Comparison of ENCODE assay signal across 8 mouse cellular contexts in the genomic region with DNA sequence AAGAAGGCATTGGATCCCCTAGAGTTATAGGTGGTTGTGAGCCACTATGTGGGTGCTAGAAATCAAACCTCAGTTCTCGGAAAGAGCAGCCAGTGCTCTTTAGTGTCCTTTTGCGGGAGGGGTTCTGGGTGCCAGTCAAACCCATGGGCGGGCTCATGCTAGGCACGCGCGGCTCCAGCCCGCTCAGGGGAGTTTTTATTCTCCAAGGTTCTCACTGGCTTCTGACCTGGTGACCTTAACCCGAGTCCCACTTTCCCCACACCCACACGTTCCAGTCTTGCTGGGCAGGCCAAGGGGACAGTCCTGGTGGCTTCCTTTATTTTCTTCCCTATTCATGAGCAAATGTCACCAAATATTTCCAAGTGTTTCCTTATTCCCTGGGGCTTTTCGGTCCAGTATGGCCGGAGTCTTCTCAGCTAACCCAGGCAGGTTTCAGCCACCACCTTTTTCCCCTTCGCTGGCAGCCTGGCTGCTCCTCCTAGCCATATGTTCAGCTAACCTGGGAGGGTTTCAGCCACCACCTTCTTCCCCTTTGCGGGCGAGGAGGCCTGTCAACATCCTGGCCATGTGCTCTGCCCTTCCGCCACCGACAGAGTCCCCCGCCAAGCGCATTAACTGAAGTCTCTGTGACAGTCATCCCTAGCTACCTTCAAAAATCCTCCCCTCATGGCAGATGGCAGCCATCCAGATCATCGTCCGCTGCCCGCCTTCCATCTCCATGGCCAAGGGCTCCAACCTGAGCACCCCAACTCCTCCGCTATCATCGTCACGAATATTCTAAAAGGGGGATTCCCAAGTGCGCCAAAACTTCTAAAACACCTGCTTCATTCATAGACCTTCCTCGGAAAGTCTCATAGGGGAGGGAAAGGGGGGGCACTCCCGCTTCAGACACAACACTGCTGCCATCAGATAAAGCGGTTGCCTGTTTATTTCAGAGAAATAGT.
DNase-seq lines count a peak whose midpoint lies in the region; ATAC-seq and TF ChIP-seq lines count a peak whose summit lies in the region.

No protein-coding gene starts in this region.

- no peak overlapping the region for H3K4me2 ChIP-seq in forebrain, embryonic 12.5 days
- no peak overlapping the region for H3K4me2 ChIP-seq in midbrain, embryonic 13.5 days (replicated peaks)
- H3K4me2 ChIP-seq in stomach, postnatal 0 days (replicated peaks; ENCODE audit: low read depth), result no peak overlapping the region

- TF ChIP-seq CTCF in bone marrow, adult 2 months (IDR thresholded peaks at IDR 0.05; ENCODE audit: control insufficient read depth, insufficient read depth, low read length), result no peak
- no peak for TF ChIP-seq CTCF in stomach, postnatal 0 days (IDR thresholded peaks at IDR 0.05; ENCODE audit: low read depth)

- ATAC-seq in erythroid progenitor cell, adult 5-6 weeks (replicated peaks; ENCODE audit: low FRiP score, poor library complexity, severe bottlenecking), result peak; percentile 64
- no peak for ATAC-seq in forebrain, embryonic 12.5 days (ENCODE audit: low FRiP score)
- ATAC-seq in midbrain, embryonic 13.5 days, result no peak
- ATAC-seq in stomach, postnatal 0 days (ENCODE audit: low FRiP score, low TSS enrichment), result no peak

- peak; percentile 89 for DNase-seq in CD4-positive, CD25-positive, alpha-beta regulatory T cell, adult 2 months (ENCODE audit: low read depth, low spot score)
- peak; percentile 86 for DNase-seq in naive thymus-derived CD4-positive, alpha-beta T cell, adult 2 months (ENCODE audit: low read depth)
- DNase-seq in gastrocnemius, adult 18-20 months (ENCODE audit: low spot score), result no peak
- no peak for DNase-seq in stomach, postnatal 0 days (ENCODE audit: low spot score)

- H3K27ac ChIP-seq in bone marrow, adult 2 months (ENCODE audit: control insufficient read depth, insufficient read depth, low read depth, low read length, poor library complexity), result peak overlapping the region; percentile 71
- no peak overlapping the region for H3K27ac ChIP-seq in forebrain, embryonic 12.5 days
- H3K27ac ChIP-seq in midbrain, embryonic 13.5 days, result no peak overlapping the region
- no peak overlapping the region for H3K27ac ChIP-seq in stomach, postnatal 0 days (replicated peaks)

- peak; percentile 37; the same call in 1 of the 2 replicates for TF ChIP-seq POLR2A in bone marrow, adult 2 months (IDR thresholded peaks at IDR 0.05; ENCODE audit: borderline replicate concordance, control insufficient read depth, low read depth, low read length)

- WGBS in bone marrow, adult 2 months, result 3% methylated on average over 28 of the region's 28 CpGs
- 90% methylated on average over 28 of the region's 28 CpGs for WGBS in forebrain, embryonic 12.5 days
- WGBS in midbrain, embryonic 13.5 days, result 88% methylated on average over 28 of the region's 28 CpGs
- 85% methylated on average over 28 of the region's 28 CpGs for WGBS in stomach, postnatal 0 days

- H3K36me3 ChIP-seq in forebrain, embryonic 12.5 days (replicated peaks), result peaks cover 7% of the 10 kb centered on the region; the same call in 1 of the 2 replicates
- H3K36me3 ChIP-seq in midbrain, embryonic 13.5 days, result peaks cover 13% of the 10 kb centered on the region
- H3K36me3 ChIP-seq in stomach, postnatal 0 days (ENCODE audit: control insufficient read depth, insufficient read depth, low read length), result peaks cover 12% of the 10 kb centered on the region; the same call in 1 of the 2 replicates

- no peaks in the 10 kb centered on the region for H3K27me3 ChIP-seq in forebrain, embryonic 12.5 days
- H3K27me3 ChIP-seq in midbrain, embryonic 13.5 days, result no peaks in the 10 kb centered on the region
- H3K27me3 ChIP-seq in stomach, postnatal 0 days (ENCODE audit: control insufficient read depth, insufficient read depth, low read length), result no peaks in the 10 kb centered on the region

- H3K9me3 ChIP-seq in forebrain, embryonic 12.5 days, result no peaks in the 10 kb centered on the region
- no peaks in the 10 kb centered on the region for H3K9me3 ChIP-seq in midbrain, embryonic 13.5 days
- H3K9me3 ChIP-seq in stomach, postnatal 0 days (ENCODE audit: control insufficient read depth, low read length), result no peaks in the 10 kb centered on the region

- no peak overlapping the region for H3K9ac ChIP-seq in forebrain, embryonic 12.5 days
- no peak overlapping the region for H3K9ac ChIP-seq in midbrain, embryonic 13.5 days (replicated peaks)
- no peak overlapping the region for H3K9ac ChIP-seq in stomach, postnatal 0 days (ENCODE audit: low read length)

- no peak for TF ChIP-seq EP300 in stomach, postnatal 0 days (optimal IDR thresholded peaks at IDR 0.05)

- peak overlapping the region; percentile 49 for H3K4me3 ChIP-seq in bone marrow, adult 2 months (replicated peaks; ENCODE audit: control insufficient read depth, low read depth, low read length)
- H3K4me3 ChIP-seq in forebrain, embryonic 12.5 days (replicated peaks), result no peak overlapping the region
- H3K4me3 ChIP-seq in midbrain, embryonic 13.5 days (replicated peaks), result no peak overlapping the region
- H3K4me3 ChIP-seq in stomach, postnatal 0 days (ENCODE audit: low read depth, low read length), result no peak overlapping the region

- peaks cover 4% of the 10 kb centered on the region; the same call in 1 of the 2 replicates for H3K4me1 ChIP-seq in bone marrow, adult 2 months (ENCODE audit: control insufficient read depth, insufficient read depth, low read length)
- H3K4me1 ChIP-seq in forebrain, embryonic 12.5 days, result no peaks in the 10 kb centered on the region
- H3K4me1 ChIP-seq in midbrain, embryonic 13.5 days (replicated peaks), result no peaks in the 10 kb centered on the region
- no peaks in the 10 kb centered on the region for H3K4me1 ChIP-seq in stomach, postnatal 0 days (replicated peaks; ENCODE audit: control insufficient read depth, insufficient read depth)

Comparison
In these comparisons a context has a peak if more than half of its experiments do, and no peak if none do; other contexts are left out.
1. DNase-seq: peak in CD4-positive, CD25-positive, alpha-beta regulatory T cell, adult 2 months (single experiment) and naive thymus-derived CD4-positive, alpha-beta T cell, adult 2 months (single experiment); none in gastrocnemius, adult 18-20 months (single experiment) and stomach, postnatal 0 days (single experiment).